Mouse (Mus musculus): ENCODE measurements at regions not wholly inside any gene's neighbourhood (a gene's known extent, or its start where the extent isn't known, plus 50 kb on each side); places are given as distances from the start of the nearest gene placed in this dataset.

DNA sequence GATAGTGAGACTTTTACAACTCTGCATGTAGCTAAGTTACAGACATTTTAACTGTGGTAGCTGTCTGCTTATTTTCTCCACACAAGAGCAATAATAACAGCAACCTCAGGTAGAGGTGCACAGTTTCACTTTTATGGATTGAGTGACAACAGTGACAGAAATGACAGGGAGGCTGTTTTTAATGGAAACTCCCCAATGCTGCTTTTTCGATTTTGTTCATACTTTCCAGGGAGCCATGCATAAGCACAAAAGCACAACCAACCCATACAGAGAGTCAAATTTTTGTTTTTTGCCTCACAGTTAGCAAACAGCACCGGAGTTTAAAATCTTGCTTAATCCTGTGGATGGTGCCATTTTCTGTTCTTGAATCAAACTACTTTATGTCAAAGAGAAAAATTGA is 955.6 kb downstream of the Tbl1xr1 start:
- DNase-seq: no peak

DNA sequence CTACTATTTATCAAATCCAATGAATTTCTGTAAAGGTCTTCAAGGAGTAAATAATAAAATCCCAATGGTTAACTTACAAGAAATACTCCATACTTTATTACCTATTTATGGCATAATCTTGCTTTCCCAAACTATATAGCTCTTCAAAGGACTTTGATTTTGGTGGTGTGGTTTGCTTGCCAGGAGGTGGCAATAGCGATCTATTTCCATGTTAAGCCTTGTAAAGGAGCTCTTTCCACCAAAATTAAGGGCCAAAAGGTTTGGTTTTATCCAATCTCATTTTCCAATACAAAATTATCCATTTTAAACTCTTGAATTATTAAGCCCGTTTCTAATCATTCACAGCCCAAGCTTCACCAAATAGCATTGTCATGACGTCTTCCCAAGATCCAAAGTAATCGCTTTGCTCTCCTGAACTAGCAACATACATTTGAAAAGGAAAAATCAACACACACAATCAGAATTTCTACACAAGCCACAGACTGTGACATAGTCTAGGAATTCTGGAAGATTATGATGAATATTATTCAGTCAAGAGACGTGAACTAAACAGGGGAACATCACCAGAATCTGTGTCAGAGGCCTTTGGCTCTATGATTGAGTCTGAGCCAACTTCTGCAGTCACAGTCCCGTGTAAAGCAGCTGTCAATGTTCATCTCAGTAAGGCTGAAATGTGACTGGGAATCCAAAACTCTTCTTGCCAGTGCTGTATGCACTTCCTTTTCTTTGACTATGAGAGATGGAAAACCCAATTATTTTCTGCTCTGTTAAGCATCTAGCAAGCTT is 986.9 kb downstream of the Tbl1xr1 start:
- no peak for DNase-seq

DNA sequence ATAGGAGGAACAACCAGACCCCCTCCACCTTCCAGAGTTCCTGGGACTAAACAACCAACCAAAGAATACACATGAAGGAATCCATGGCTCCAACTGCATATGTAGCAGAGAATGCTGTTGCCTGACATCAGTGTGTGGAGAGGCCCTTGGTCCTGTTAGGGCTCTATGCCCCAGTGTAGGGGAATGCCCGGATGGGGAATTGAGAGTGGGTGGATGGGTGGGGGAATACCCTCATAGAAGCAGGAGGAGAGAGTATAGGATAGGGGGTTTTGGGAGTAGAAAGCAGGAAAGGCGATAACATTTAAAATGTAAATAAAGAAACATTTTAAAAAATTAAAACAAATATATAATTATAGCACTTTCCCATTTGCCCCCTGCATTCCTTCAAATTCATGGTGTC is 995.0 kb downstream of the Tbl1xr1 start:
- no peak for DNase-seq

Measured in cerebellum, adult 9-10 months (tissue).